ENCODE assay signal across 16 mouse cellular contexts in genomic region chr19:46537357-46537756, GRCm38 (mm10).
"Had no signal": no experiment of that assay in that cellular context is flagged by ENCODE, and none has a peak within 500 bp of the region (broad histone marks: within the 10 kb centered on the region; RNA-seq: fewer than 3 reads in every experiment).

No protein-coding gene starts in this region.

- H3K4me3 ChIP-seq: neural tube, embryonic 13.5 days; neural tube, embryonic 15.5 days; stomach, embryonic 15.5 days had no signal

- H3K27ac ChIP-seq: neural tube, embryonic 13.5 days; neural tube, embryonic 15.5 days; stomach, embryonic 15.5 days; stomach, postnatal 0 days had no signal

- H3K27me3 ChIP-seq: neural tube, embryonic 13.5 days; neural tube, embryonic 15.5 days; stomach, embryonic 15.5 days had no signal

- DNase-seq: retina, postnatal 1 day; right cerebral cortex, adult 18-20 months; right cerebral cortex, postnatal 14 days; right cerebral cortex, postnatal 25 days; right cerebral cortex, postnatal 4 days; spleen, adult 18-20 months; thymus, adult 18-20 months; thymus, adult 2 months; thymus, postnatal 14 days; thymus, postnatal 25 days; thymus, postnatal 36 days; thymus, postnatal 4 days had no signal

- H3K9me3 ChIP-seq: neural tube, embryonic 13.5 days; neural tube, embryonic 15.5 days; stomach, embryonic 15.5 days had no signal

- H3K36me3 ChIP-seq: stomach, embryonic 15.5 days had no signal
